Mouse (Mus musculus) intestine, embryonic 16.5 days (tissue): ENCODE measurements around the gene Map3k11. TPM values are rescaled to one million over a fixed set of nuclear protein-coding genes. Genes with fewer than 3 reads are reported as not detected.

Experiments used
- ATAC-seq: fragments of 200-750 bp; cut with Nextera tagmentation; 2 replicates; pipeline ENCODE4 v1.8.0; 2017; ENCODE audit warnings: moderate TSS enrichment, moderate library complexity
- H3K27ac ChIP-seq: fragments of 300-500 bp; sonication (generic); 2 replicates; pipeline ENCODE4 v1.5.1; 2014; ENCODE audit warnings: mild to moderate bottlenecking, low read length
- H3K27me3 ChIP-seq: fragments of 300-500 bp; sonication (generic); replicated peaks from 2 replicates; pipeline ENCODE4 v1.6.1; 2014; ENCODE audit warnings: low read length, control low read depth, mixed read lengths; ENCODE audit not compliant: control insufficient read depth, insufficient read depth
- H3K36me3 ChIP-seq: fragments of 300-500 bp; sonication (generic); 2 replicates; pipeline ENCODE4 v1.6.1; 2014; ENCODE audit warnings: low read length, control low read depth; ENCODE audit not compliant: control insufficient read depth, insufficient read depth
- H3K4me1 ChIP-seq: fragments of 300-500 bp; sonication (generic); 2 replicates; pipeline ENCODE4 v1.6.1; 2014; ENCODE audit warnings: low read length, control low read depth, mixed read lengths; ENCODE audit not compliant: control insufficient read depth, insufficient read depth
- H3K4me2 ChIP-seq: fragments of 300-500 bp; sonication (generic); 2 replicates; pipeline ENCODE4 v1.6.1; 2014; ENCODE audit warnings: low read depth, low read length, control low read depth
- H3K4me3 ChIP-seq: fragments of 300-500 bp; sonication (generic); 2 replicates; pipeline ENCODE4 v1.5.1; 2014; ENCODE audit warnings: mild to moderate bottlenecking, low read length
- H3K9ac ChIP-seq: fragments of 300-500 bp; sonication (generic); 2 replicates; pipeline ENCODE4 v1.6.1; 2014; ENCODE audit warnings: low read depth, low read length
- H3K9me3 ChIP-seq: fragments of 300-500 bp; sonication (generic); 2 replicates; pipeline ENCODE4 v1.6.1; 2016; ENCODE audit warnings: low read length, control low read depth; ENCODE audit not compliant: control insufficient read depth
- WGBS: fragments of 180-500 bp; shearing (Covaris S2); extraction: QIAGEN DNeasy Blood & Tissue Kit; methylation state at CpG from one replicate; pipeline ENCODE4 v1.1.7; 2014; 5-methylcytosine and 5-hydroxymethylcytosine counted together
- polyA plus RNA-seq: library from polyadenylated mRNA; unstranded; fragments of >200 nt; fragmentation: Nextera tagmentation; extraction: Ambion mirVana; gene quantifications from 2 replicates; pipeline ENCODE4 v1.2.1, GENCODE M21; 2015

Gene Map3k11
- 28.7 and 33.7 TPM in 2 replicates for polyA plus RNA-seq

DNA sequence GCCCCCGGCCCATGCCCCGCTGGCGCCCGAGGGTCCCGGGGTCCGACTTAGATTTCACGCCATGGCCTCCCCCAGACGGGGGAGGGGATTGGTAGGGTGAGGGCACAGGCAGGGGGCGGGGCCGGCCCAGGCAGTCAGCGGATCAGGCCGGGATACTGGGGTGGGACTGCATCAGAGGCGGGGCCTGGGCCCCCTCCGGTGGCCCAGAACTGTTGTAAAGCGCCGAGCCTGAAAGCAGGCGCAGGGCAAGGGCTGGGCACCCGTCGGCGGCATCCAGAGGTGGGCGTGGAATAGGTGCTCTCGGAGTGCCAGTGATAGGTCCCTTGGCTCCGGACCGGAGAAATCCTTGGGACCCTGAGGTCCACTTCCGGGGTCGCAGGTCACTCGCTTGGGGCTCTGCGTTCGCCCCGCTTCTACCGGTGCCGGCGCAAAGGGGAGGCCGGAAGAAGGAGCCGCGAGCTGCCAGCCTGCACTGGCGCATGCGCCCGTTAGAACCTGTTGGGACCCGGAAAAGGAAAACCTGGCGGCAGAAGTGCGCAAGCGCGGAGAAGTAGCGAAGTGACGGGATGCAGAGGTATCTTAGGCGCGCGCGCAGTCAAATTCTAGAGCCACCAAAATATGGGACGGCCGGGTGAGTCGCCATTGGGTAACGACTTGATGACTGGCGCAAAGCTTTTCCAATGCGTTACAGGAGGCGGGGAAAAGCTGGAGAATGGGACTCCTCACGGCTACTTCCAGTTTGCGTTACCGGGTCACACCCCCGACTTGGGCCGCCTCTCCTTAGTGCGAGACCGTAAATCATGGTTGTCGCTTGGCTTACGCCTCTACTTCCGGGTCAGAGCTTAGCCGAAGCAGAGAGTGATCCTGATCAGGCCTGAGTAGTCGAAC lies at the start of gene Map3k11, which contains the start of gene Pcnx3:
TSS of gene Map3k11 (plus strand) at position 543 of the 888 bp plus-strand sequence.
TSS of gene Pcnx3 (minus strand) at position 709 of the 888 bp plus-strand sequence.
- WGBS, result under 1% methylated on average over 69 of the region's 69 CpGs
- peaks cover 18% of the 10 kb centered on the region for H3K36me3 ChIP-seq
- peaks cover 41% of the 10 kb centered on the region for H3K4me1 ChIP-seq
- H3K27ac ChIP-seq, result peak within 1 kb of the TSS; percentile 95
- H3K9me3 ChIP-seq, result no peaks in the 10 kb centered on the region
- H3K9ac ChIP-seq, result peak within 1 kb of the TSS; percentile 96
- no peaks in the 10 kb centered on the region for H3K27me3 ChIP-seq
- peak within 1 kb of the TSS; percentile 77 for H3K4me3 ChIP-seq
- H3K4me2 ChIP-seq, result peak within 1 kb of the TSS; percentile 98
- peak; percentile 90 for ATAC-seq

DNA sequence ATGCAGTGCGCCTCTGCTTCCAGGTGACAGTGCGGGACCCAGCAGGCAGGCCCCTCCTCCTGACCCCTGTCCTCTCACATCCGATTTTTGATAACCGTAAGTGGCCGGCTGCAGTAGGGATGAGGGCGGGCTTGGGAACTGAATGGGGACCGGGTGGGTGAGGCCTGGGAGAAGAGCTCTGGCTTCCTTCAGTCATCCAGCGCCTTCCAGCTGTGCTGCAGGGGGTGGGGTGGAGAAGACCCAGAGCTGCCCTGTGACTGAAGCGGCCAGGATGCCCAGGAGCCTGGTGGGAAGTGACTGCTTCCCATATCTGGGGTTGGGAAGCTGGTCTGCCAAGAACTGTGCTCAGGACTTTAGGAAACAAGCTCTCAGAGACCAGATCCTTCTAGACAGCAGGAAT lies 48.2 kb upstream of the Map3k11 start:
- no peak for ATAC-seq
- Histone ChIP-seq H3K9me3 (no peaks in the 10 kb centered on the region), H3K27ac (no peak overlapping the region), H3K27me3 (no peaks in the 10 kb centered on the region), H3K36me3 (peaks cover 22% of the 10 kb centered on the region), H3K4me3 (no peak overlapping the region), H3K4me1 (peaks cover 21% of the 10 kb centered on the region), H3K9ac (no peak overlapping the region), H3K4me2 (no peak overlapping the region)
- WGBS, result 59% methylated on average over 9 of the region's 9 CpGs

DNA sequence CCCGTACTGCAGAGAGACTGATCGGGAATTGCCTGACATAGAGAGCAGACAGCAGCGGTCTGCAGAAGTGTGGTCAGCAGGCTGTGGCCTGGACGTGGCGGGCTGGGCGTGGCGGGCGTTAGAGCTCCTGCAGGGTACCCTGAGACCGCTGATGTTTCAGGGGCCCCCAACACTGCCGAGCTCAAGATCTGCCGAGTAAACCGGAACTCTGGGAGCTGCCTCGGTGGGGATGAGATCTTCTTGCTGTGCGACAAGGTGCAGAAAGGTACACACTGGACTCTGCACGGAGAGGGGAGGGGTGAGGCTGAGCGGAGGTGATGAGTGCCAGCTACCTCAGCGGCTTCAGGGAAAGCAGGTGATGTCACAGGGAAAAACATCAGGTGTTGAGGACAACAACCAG lies 47.5 kb upstream of the Map3k11 start:
- H3K36me3 ChIP-seq, result peaks cover 28% of the 10 kb centered on the region
- no peak overlapping the region for H3K9ac ChIP-seq
- H3K27ac ChIP-seq, result no peak overlapping the region
- no peak overlapping the region for H3K4me2 ChIP-seq
- WGBS, result 88% methylated on average over 17 of the region's 17 CpGs
- H3K4me3 ChIP-seq, result no peak overlapping the region
- H3K27me3 ChIP-seq, result no peaks in the 10 kb centered on the region
- no peaks in the 10 kb centered on the region for H3K9me3 ChIP-seq
- no peak for ATAC-seq
- peaks cover 20% of the 10 kb centered on the region for H3K4me1 ChIP-seq

DNA sequence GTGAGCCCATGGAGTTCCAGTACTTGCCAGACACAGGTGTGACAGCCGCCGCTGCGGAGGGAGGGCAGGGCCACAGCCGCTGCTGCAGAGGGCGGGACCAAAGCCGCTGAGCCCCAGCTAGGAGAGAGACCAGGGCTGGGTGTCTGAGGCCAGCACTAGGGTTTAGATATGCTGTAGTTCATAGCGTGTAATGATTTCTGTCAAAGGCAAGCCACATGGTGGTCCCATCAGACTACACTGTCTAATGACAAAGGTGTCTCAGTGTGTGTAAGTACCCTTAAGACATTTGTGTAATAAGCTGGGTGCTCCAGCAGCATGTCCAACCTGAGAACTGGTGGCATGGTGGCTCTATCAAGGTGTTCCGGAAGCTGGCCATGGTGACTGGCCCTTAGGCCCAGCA lies 46.9 kb upstream of the Map3k11 start:
- 82% methylated on average over 8 of the region's 8 CpGs for WGBS
- peaks cover 18% of the 10 kb centered on the region for H3K4me1 ChIP-seq
- no peak overlapping the region for H3K4me3 ChIP-seq
- no peak overlapping the region for H3K4me2 ChIP-seq
- H3K9me3 ChIP-seq, result no peaks in the 10 kb centered on the region
- no peak for ATAC-seq
- peaks cover 30% of the 10 kb centered on the region for H3K36me3 ChIP-seq
- no peaks in the 10 kb centered on the region for H3K27me3 ChIP-seq
- no peak overlapping the region for H3K27ac ChIP-seq
- H3K9ac ChIP-seq, result no peak overlapping the region

DNA sequence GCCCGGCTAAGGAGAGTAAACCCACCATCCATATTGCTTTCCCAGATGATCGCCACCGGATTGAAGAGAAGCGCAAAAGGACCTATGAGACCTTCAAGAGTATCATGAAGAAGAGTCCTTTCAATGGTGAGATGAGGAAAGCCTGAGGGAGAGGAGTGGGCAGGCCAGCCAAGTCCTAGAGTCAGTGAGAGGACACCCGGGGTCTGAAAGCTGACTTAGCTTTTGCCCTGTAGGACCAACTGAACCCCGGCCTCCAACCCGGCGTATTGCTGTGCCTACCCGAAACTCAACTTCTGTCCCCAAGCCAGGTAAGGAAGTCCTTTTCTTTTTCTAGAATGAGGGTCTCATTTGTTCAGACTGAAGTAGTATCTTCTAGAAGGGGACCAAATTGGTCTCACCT lies 43.3 kb upstream of the Map3k11 start:
- Histone ChIP-seq H3K36me3 (peaks cover 38% of the 10 kb centered on the region), H3K27me3 (no peaks in the 10 kb centered on the region), H3K9ac (no peak overlapping the region), H3K4me2 (no peak overlapping the region), H3K27ac (no peak overlapping the region), H3K4me1 (peaks cover 12% of the 10 kb centered on the region), H3K9me3 (no peaks in the 10 kb centered on the region), H3K4me3 (no peak overlapping the region)
- ATAC-seq, result no peak
- WGBS, result 95% methylated on average over 9 of the region's 9 CpGs

DNA sequence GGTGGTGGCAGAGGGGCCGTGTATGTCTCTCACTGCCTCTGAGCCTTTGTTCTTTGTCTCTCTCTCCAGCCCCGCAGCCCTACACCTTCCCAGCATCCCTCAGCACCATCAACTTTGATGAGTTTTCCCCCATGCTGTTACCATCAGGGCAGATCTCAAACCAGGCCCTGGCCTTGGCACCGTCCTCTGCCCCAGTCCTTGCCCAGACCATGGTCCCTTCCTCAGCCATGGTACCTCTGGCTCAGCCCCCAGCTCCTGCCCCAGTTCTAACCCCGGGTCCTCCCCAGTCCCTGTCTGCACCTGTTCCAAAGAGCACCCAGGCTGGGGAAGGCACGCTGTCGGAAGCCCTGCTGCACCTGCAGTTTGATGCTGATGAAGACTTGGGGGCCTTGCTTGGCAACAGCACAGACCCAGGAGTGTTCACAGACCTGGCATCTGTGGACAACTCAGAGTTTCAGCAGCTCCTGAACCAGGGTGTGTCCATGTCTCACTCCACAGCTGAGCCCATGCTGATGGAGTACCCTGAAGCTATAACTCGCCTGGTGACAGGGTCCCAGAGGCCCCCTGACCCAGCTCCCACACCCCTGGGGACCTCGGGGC lies 41.7 kb upstream of the Map3k11 start:
- ATAC-seq, result no peak
- WGBS, result 90% methylated on average over 8 of the region's 8 CpGs
- peaks cover 30% of the 10 kb centered on the region for H3K36me3 ChIP-seq
- no peak overlapping the region for H3K27ac ChIP-seq
- H3K4me1 ChIP-seq, result peaks cover 12% of the 10 kb centered on the region
- no peak overlapping the region for H3K4me2 ChIP-seq
- no peaks in the 10 kb centered on the region for H3K27me3 ChIP-seq
- H3K4me3 ChIP-seq, result no peak overlapping the region
- no peak overlapping the region for H3K9ac ChIP-seq
- H3K9me3 ChIP-seq, result no peaks in the 10 kb centered on the region

DNA sequence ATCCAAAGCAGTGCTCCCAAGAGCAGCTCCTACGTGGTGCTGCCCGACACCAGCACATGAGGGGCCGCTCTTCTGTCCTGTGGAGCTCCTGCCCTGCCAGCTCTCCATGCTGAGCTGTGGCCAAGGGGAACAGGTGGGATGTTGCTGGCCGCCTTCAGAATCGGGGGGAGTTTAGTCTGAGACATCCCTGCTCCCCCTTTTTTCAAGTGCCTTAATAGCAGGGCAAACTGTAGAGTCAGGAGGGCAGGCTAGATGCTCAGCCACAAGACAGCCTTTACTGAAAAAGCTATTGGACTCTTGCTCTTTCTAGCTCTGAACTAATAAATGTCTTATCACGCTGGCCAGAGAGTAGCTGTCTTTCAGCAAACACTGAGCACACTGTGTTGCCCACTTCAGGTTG lies 40.8 kb upstream of the Map3k11 start:
- Histone ChIP-seq H3K27me3 (no peaks in the 10 kb centered on the region), H3K9me3 (no peaks in the 10 kb centered on the region), H3K4me1 (peaks cover 12% of the 10 kb centered on the region), H3K4me3 (no peak overlapping the region), H3K4me2 (no peak overlapping the region), H3K27ac (no peak overlapping the region; the same call in 1 of the 2 replicates), H3K36me3 (peaks cover 29% of the 10 kb centered on the region), H3K9ac (peak overlapping the region; percentile 57; the same call in 1 of the 2 replicates)
- WGBS, result 91% methylated on average over 6 of the region's 6 CpGs
- no peak for ATAC-seq

DNA sequence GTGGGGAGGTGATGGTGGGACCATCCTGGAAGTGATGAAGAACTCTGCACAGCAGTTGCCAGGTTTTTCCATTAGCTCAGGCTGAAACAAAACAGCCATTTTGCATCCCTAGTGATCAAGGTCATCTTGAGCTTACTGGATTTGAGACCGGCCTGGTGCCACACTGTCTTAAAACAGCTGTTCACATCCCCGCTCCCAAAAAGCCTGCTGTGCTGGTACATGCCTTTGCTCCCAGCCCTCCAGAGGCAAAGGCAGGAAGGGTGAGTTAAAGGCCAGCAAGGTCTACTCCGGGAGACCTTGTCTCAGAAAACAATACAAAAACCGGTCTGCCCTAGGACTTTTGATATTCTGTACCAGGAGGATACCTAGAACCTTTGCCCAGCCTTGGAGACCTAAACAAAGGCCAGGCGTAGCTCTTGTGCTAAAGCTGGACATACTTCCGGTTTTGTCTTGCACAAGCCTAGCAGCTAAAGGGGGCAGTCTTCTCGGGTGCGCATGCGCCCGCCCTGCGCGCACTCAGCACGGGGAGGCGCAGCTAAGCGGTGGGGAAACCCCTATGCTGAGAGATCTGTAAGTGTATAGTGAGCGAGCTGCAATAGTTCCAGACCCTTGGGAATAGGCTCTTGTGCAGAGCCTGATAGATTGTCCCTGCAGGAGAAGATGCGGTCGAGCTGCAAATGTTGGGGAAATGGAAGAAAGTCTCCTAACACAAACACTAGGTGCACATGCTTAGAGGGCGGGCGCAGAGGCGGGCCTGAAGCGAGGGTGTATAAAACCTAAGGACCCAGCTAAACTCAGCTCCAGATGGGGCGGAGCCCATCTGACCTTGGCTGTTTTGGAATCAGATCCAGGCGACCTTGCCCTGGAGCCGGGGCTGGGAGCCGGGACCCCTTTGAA lies 39.9 kb upstream of the Map3k11 start:
- ATAC-seq, result peak; percentile 93
- Histone ChIP-seq H3K4me2 (peak overlapping the region; percentile 57), H3K4me3 (peak overlapping the region; percentile 40), H3K27me3 (no peaks in the 10 kb centered on the region), H3K4me1 (peaks cover 13% of the 10 kb centered on the region), H3K36me3 (peaks cover 26% of the 10 kb centered on the region), H3K9ac (peak overlapping the region; percentile 57), H3K9me3 (no peaks in the 10 kb centered on the region), H3K27ac (peak overlapping the region; percentile 79)
- WGBS, result 6% methylated on average over 26 of the region's 26 CpGs

DNA sequence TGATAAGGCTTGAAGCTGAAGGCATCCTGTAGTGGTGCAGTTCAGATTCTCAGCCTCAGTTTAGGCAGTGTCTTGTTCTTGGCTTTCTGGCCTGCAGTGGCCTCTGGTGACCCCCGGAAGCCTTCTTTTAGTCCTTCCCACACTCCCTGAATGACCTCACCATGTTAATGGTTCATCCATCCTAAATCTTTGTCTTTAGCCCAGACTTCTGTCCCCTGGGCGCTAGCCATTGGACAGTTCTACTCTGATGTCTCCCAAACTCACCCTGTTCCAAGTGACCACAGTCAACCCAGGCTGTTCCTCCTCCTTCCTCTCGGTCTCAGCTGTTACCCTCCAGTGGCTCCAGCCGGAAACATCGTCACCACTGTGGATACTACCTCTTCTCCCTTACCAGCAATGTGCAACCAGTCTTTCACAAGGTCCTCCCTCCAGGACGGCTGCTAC lies 39.2 kb upstream of the Map3k11 start:
- Histone ChIP-seq H3K9me3 (no peaks in the 10 kb centered on the region), H3K4me2 (peak overlapping the region; percentile 57), H3K27ac (peak overlapping the region; percentile 79), H3K4me1 (peaks cover 17% of the 10 kb centered on the region), H3K9ac (peak overlapping the region; percentile 57), H3K4me3 (peak overlapping the region; percentile 40), H3K36me3 (peaks cover 22% of the 10 kb centered on the region), H3K27me3 (no peaks in the 10 kb centered on the region)
- WGBS, result 64% methylated on average over 6 of the region's 6 CpGs
- no peak for ATAC-seq
